Mouse (Mus musculus) limb, embryonic 10.5 days (tissue): ENCODE measurements at regions not wholly inside any gene's neighbourhood (a gene's known extent, or its start where the extent isn't known, plus 50 kb on each side); places are given as distances from the start of the nearest gene placed in this dataset.
"Not testable (repeated sequence)": the region's sequence is repeated elsewhere in the genome, so short reads cannot be mapped to it uniquely, and the experiment has no call there.

Experiments
- DNase-seq: peaks from one replicate; pipeline ENCODE4 v3.0.0-alpha.2; 2017; ENCODE audit warnings: low spot score
- H3K27ac ChIP-seq: fragments of 300-500 bp; sonication (generic); 2 replicates; pipeline ENCODE4 v1.5.1; 2016; ENCODE audit warnings: mild to moderate bottlenecking
- H3K27me3 ChIP-seq: fragments of 300-500 bp; sonication (generic); 2 replicates; pipeline ENCODE4 v1.6.1; 2016; ENCODE audit warnings: low read depth, mild to moderate bottlenecking; ENCODE audit not compliant: poor library complexity, severe bottlenecking
- H3K36me3 ChIP-seq: fragments of 300-500 bp; sonication (generic); 2 replicates; pipeline ENCODE4 v1.6.1; 2016; ENCODE audit warnings: mild to moderate bottlenecking, moderate library complexity
- H3K4me1 ChIP-seq: fragments of 300-500 bp; sonication (generic); 2 replicates; pipeline ENCODE4 v1.6.1; 2016
- H3K4me3 ChIP-seq: fragments of 300-500 bp; sonication (generic); 2 replicates; pipeline ENCODE4 v1.5.1; 2016; ENCODE audit warnings: mild to moderate bottlenecking, moderate library complexity
- H3K9me3 ChIP-seq: fragments of 300-500 bp; sonication (generic); replicated peaks from 2 replicates; pipeline ENCODE4 v1.6.1; 2016; ENCODE audit warnings: mild to moderate bottlenecking
- WGBS: fragments of 180-500 bp; shearing (Covaris S2); methylation state at CpG from one replicate; pipeline ENCODE4 v1.1.7; 2016; 5-methylcytosine and 5-hydroxymethylcytosine counted together

GRCm38 (mm10) chr14:53054439-53054838 lies 558.9 kb upstream of the Olfr1507 start:
- not testable (repeated sequence) for DNase-seq, H3K27ac ChIP-seq
- 82% methylated on average over 2 of the region's 3 CpGs for WGBS

GRCm38 (mm10) chr14:53053465-53054123 lies 558.0 kb upstream of the Olfr1507 start:
- DNase-seq, H3K4me1 ChIP-seq: not testable (repeated sequence)
- WGBS, result 86% methylated on average over 2 of the region's 3 CpGs

More at GRCm38 (mm10) chr14:53054439-53054838, 558.9 kb upstream of the Olfr1507 start:
- H3K4me3 ChIP-seq, H3K4me1 ChIP-seq, H3K27me3 ChIP-seq, H3K36me3 ChIP-seq, H3K9me3 ChIP-seq: not testable (repeated sequence)

GRCm38 (mm10) chr14:53047683-53048082 lies 552.1 kb upstream of the Olfr1507 start:
- not testable (repeated sequence) for H3K9me3 ChIP-seq, H3K27me3 ChIP-seq, H3K36me3 ChIP-seq, DNase-seq, H3K4me1 ChIP-seq, H3K27ac ChIP-seq, H3K4me3 ChIP-seq
- 97% methylated on average over 3 of the region's 3 CpGs for WGBS

More at GRCm38 (mm10) chr14:53053465-53054123, 558.0 kb upstream of the Olfr1507 start:
- H3K9me3 ChIP-seq, H3K4me3 ChIP-seq, H3K27me3 ChIP-seq, H3K36me3 ChIP-seq, H3K27ac ChIP-seq: not testable (repeated sequence)

GRCm38 (mm10) chr14:53046975-53047374 lies 551.4 kb upstream of the Olfr1507 start:
- WGBS, result 82% methylated on average over 1 of the region's 1 CpGs

GRCm38 (mm10) chr14:53045331-53045730 lies 549.8 kb upstream of the Olfr1507 start:
- not testable (repeated sequence) for DNase-seq, H3K27me3 ChIP-seq, H3K9me3 ChIP-seq, H3K27ac ChIP-seq, H3K36me3 ChIP-seq, H3K4me1 ChIP-seq, H3K4me3 ChIP-seq
- 75% methylated on average over 3 of the region's 3 CpGs for WGBS

More at GRCm38 (mm10) chr14:53046975-53047374, 551.4 kb upstream of the Olfr1507 start:
- H3K4me3 ChIP-seq, H3K27ac ChIP-seq, H3K9me3 ChIP-seq, H3K36me3 ChIP-seq, H3K4me1 ChIP-seq, H3K27me3 ChIP-seq, DNase-seq: not testable (repeated sequence)

GRCm38 (mm10) chr14:53044101-53044500 lies 548.6 kb upstream of the Olfr1507 start:
- H3K9me3 ChIP-seq, H3K36me3 ChIP-seq, DNase-seq, H3K27ac ChIP-seq, H3K27me3 ChIP-seq, H3K4me3 ChIP-seq, H3K4me1 ChIP-seq: not testable (repeated sequence)
- WGBS, result 73% methylated on average over 4 of the region's 4 CpGs

GRCm38 (mm10) chr14:53042016-53042415 lies 546.5 kb upstream of the Olfr1507 start:
- not testable (repeated sequence) for H3K9me3 ChIP-seq, H3K4me3 ChIP-seq, H3K4me1 ChIP-seq, DNase-seq, H3K36me3 ChIP-seq, H3K27ac ChIP-seq, H3K27me3 ChIP-seq
- WGBS, result 35% methylated on average over 3 of the region's 3 CpGs

GRCm38 (mm10) chr14:53039475-53039874 lies 543.9 kb upstream of the Olfr1507 start:
- H3K27ac ChIP-seq, H3K4me3 ChIP-seq, DNase-seq, H3K27me3 ChIP-seq, H3K9me3 ChIP-seq, H3K4me1 ChIP-seq, H3K36me3 ChIP-seq: not testable (repeated sequence)
- WGBS, result 74% methylated on average over 4 of the region's 4 CpGs

GRCm38 (mm10) chr14:53034940-53035339 lies 539.4 kb upstream of the Olfr1507 start:
- H3K4me1 ChIP-seq, H3K36me3 ChIP-seq, H3K27me3 ChIP-seq, DNase-seq, H3K9me3 ChIP-seq, H3K4me3 ChIP-seq, H3K27ac ChIP-seq: not testable (repeated sequence)
- WGBS, result no CpG with 5 or more reads among the region's 4 CpGs

GRCm38 (mm10) chr14:53033221-53033620 lies 537.7 kb upstream of the Olfr1507 start:
- not testable (repeated sequence) for H3K27me3 ChIP-seq, DNase-seq, H3K9me3 ChIP-seq, H3K27ac ChIP-seq, H3K4me3 ChIP-seq, H3K36me3 ChIP-seq, H3K4me1 ChIP-seq
- WGBS, result no CpG with 5 or more reads among the region's 6 CpGs

- H3K9me3 ChIP-seq, H3K4me1 ChIP-seq: not testable (repeated sequence)
- no CpG with 5 or more reads among the region's 1 CpGs for WGBS
Measured at GRCm38 (mm10) chr14:53032498-53032897, 536.9 kb upstream of the Olfr1507 start.

GRCm38 (mm10) chr14:53030227-53030626 lies 534.7 kb upstream of the Olfr1507 start:
- WGBS, result no CpG with 5 or more reads among the region's 4 CpGs
- not testable (repeated sequence) for H3K4me1 ChIP-seq, H3K36me3 ChIP-seq, H3K9me3 ChIP-seq, H3K4me3 ChIP-seq, DNase-seq, H3K27me3 ChIP-seq, H3K27ac ChIP-seq

More at GRCm38 (mm10) chr14:53032498-53032897, 536.9 kb upstream of the Olfr1507 start:
- not testable (repeated sequence) for H3K36me3 ChIP-seq, DNase-seq, H3K27me3 ChIP-seq, H3K27ac ChIP-seq, H3K4me3 ChIP-seq

GRCm38 (mm10) chr14:53026958-53027357 lies 531.4 kb upstream of the Olfr1507 start:
- not testable (repeated sequence) for H3K27ac ChIP-seq, H3K4me1 ChIP-seq, DNase-seq, H3K27me3 ChIP-seq, H3K4me3 ChIP-seq, H3K36me3 ChIP-seq, H3K9me3 ChIP-seq
- no CpG with 5 or more reads among the region's 1 CpGs for WGBS

GRCm38 (mm10) chr14:53020152-53020551 lies 524.6 kb upstream of the Olfr1507 start:
- not testable (repeated sequence) for H3K9me3 ChIP-seq, DNase-seq, H3K4me3 ChIP-seq, H3K27ac ChIP-seq, H3K36me3 ChIP-seq, H3K4me1 ChIP-seq, H3K27me3 ChIP-seq
- WGBS, result no CpG with 5 or more reads among the region's 6 CpGs
